Mouse (Mus musculus): ENCODE results near the gene Dhx33.

Gene Dhx33

GRCm38 (mm10) chr11:71003611-71004315, 474 bp downstream of the Dhx33 start:
- in situ Hi-C loops (cut with MboI; ENCODE audit: unreplicated experiment in 2 of 2), result loop anchor here (10.0 to 25.0 kb wide), 3 partner anchors 321 to 1209 kb away; partner anchors contain the start of genes Aipl1 (in 2 of the 2), Pimreg (in 2 of the 2), 4933427D14Rik (in 1 of the 2) and Gm43951 (in 1 of the 2)

GRCm38 (mm10) chr11:71001167-71001566, 3.1 kb downstream of the Dhx33 start:
- in situ Hi-C loops (cut with MboI; ENCODE audit: unreplicated experiment in 2 of 2), result loop anchor here (10.0 to 25.0 kb wide), 3 partner anchors 324 to 1211 kb away; partner anchors contain the start of genes Aipl1 (in 2 of the 2), Pimreg (in 2 of the 2), 4933427D14Rik (in 1 of the 2) and Gm43951 (in 1 of the 2)

- in situ Hi-C loops (cut with MboI; ENCODE audit: unreplicated experiment in 2 of 2), result no loop called here
Observed at GRCm38 (mm10) chr11:70982557-70983228, 21.5 kb downstream of the Dhx33 start, which contains the start of gene C1qbp. C1qbp (minus strand) TSS chr11:70983026.

- in situ Hi-C loops (cut with MboI; ENCODE audit: unreplicated experiment in 2 of 2), result no loop called here
Observed at GRCm38 (mm10) chr11:70982030-70982429, 22.2 kb downstream of the Dhx33 start.

- in situ Hi-C loops (cut with MboI; ENCODE audit: unreplicated experiment in 2 of 2), result no loop called here
Observed at GRCm38 (mm10) chr11:70980751-70981510, 23.3 kb downstream of the Dhx33 start.

GRCm38 (mm10) chr11:70980232-70980631, 24.0 kb downstream of the Dhx33 start:
- in situ Hi-C loops (cut with MboI; ENCODE audit: unreplicated experiment in 2 of 2), result no loop called here

GRCm38 (mm10) chr11:70977293-70977692, 26.9 kb downstream of the Dhx33 start:
- in situ Hi-C loops (cut with MboI; ENCODE audit: unreplicated experiment in 2 of 2), result no loop called here

GRCm38 (mm10) chr11:70975193-70975592, 29.0 kb downstream of the Dhx33 start:
- in situ Hi-C loops (cut with MboI; ENCODE audit: unreplicated experiment in 2 of 2), result no loop called here

GRCm38 (mm10) chr11:70973947-70974346, 30.3 kb downstream of the Dhx33 start:
- in situ Hi-C loops (cut with MboI; ENCODE audit: unreplicated experiment in 2 of 2), result no loop called here

- in situ Hi-C loops (cut with MboI; ENCODE audit: unreplicated experiment in 2 of 2), result no loop called here
Observed at GRCm38 (mm10) chr11:70972586-70972985, 31.7 kb downstream of the Dhx33 start.

GRCm38 (mm10) chr11:70970560-70971540, 33.4 kb downstream of the Dhx33 start:
- in situ Hi-C loops (cut with MboI; ENCODE audit: unreplicated experiment in 2 of 2), result no loop called here

GRCm38 (mm10) chr11:70969821-70970559, 34.2 kb downstream of the Dhx33 start, which contains the start of the genes Nup88 and Rpain:
Nup88 (minus strand) TSS chr11:70969973.
Rpain (plus strand) TSS chr11:70970213.
- in situ Hi-C loops (cut with MboI; ENCODE audit: unreplicated experiment in 2 of 2), result no loop called here

GRCm38 (mm10) chr11:70969271-70969794, 34.9 kb downstream of the Dhx33 start:
- in situ Hi-C loops (cut with MboI; ENCODE audit: unreplicated experiment in 2 of 2), result no loop called here

GRCm38 (mm10) chr11:70964222-70964907, 39.9 kb downstream of the Dhx33 start:
- in situ Hi-C loops (cut with MboI; ENCODE audit: unreplicated experiment in 2 of 2), result no loop called here

- in situ Hi-C loops (cut with MboI; ENCODE audit: unreplicated experiment in 2 of 2), result no loop called here
Observed at GRCm38 (mm10) chr11:70960786-70961554, 43.3 kb downstream of the Dhx33 start.

GRCm38 (mm10) chr11:70954711-70955110, 49.5 kb downstream of the Dhx33 start:
- in situ Hi-C loops (cut with MboI; ENCODE audit: unreplicated experiment in 2 of 2), result no loop called here

Measured in v-Abl transformed pro-B cells (cell line).